Mouse (Mus musculus) liver, postnatal 0 days (tissue): Measurements from ENCODE around the gene 1700067K01Rik. TPM values are rescaled to one million over a fixed set of nuclear protein-coding genes. Genes with fewer than 3 reads are reported as not detected.
"Not testable (repeated sequence)": the region's sequence is repeated elsewhere in the genome, so short reads cannot be mapped to it uniquely, and the experiment has no call there.

Experiments used
- ATAC-seq: fragments of 200-750 bp; cut with Nextera tagmentation; 2 replicates; pipeline ENCODE4 v1.8.0; 2017; ENCODE audit warnings: mild to moderate bottlenecking, moderate library complexity
- DNase-seq: peaks from one replicate; pipeline ENCODE4 v3.0.0-alpha.2; 2016
- H3K27ac ChIP-seq: fragments of 300-500 bp; sonication (generic); 2 replicates; pipeline ENCODE4 v1.5.1; 2014; ENCODE audit warnings: antibody characterized with exemption, moderate library complexity, mild to moderate bottlenecking, low read depth
- H3K27me3 ChIP-seq: fragments of 300-500 bp; sonication (generic); 2 replicates; pipeline ENCODE4 v1.6.1; 2014; ENCODE audit warnings: low read length, control low read depth, mixed read lengths; ENCODE audit not compliant: insufficient read depth
- H3K36me3 ChIP-seq: fragments of 300-500 bp; sonication (generic); replicated peaks from 2 replicates; pipeline ENCODE4 v1.6.1; 2014; ENCODE audit warnings: mild to moderate bottlenecking, control low read depth, low read length, moderate library complexity, mixed read lengths; ENCODE audit not compliant: insufficient read depth
- H3K4me1 ChIP-seq: fragments of 300-500 bp; sonication (generic); 2 replicates; pipeline ENCODE4 v1.6.1; 2014; ENCODE audit warnings: antibody characterized with exemption, mild to moderate bottlenecking, control low read depth; ENCODE audit not compliant: insufficient read depth
- H3K4me2 ChIP-seq: fragments of 300-500 bp; sonication (generic); 2 replicates; pipeline ENCODE4 v1.6.1; 2014; ENCODE audit warnings: low read depth, mild to moderate bottlenecking, low read length, moderate library complexity, mixed read lengths
- H3K4me3 ChIP-seq: fragments of 300-500 bp; sonication (generic); 2 replicates; pipeline ENCODE4 v1.5.1; 2014; ENCODE audit warnings: low read depth, low read length
- H3K9ac ChIP-seq: fragments of 300-500 bp; sonication (generic); replicated peaks from 2 replicates; pipeline ENCODE4 v1.6.1; 2014; ENCODE audit warnings: mild to moderate bottlenecking, moderate library complexity
- H3K9me3 ChIP-seq: fragments of 300-500 bp; sonication (generic); 2 replicates; pipeline ENCODE4 v1.6.1; 2016; ENCODE audit warnings: mild to moderate bottlenecking, control low read depth, low read length, mixed read lengths
- CTCF ChIP-seq: sonication (generic); IDR thresholded peaks from 2 replicates; pipeline ENCODE4 v1.5.1; 2016; ENCODE audit warnings: antibody characterized with exemption, low read depth
- EP300 ChIP-seq: IDR thresholded peaks from 2 replicates; pipeline ENCODE4 v1.6.1; 2016; ENCODE audit warnings: antibody characterized with exemption, low read depth, mild to moderate bottlenecking
- WGBS: fragments of 180-500 bp; shearing (Covaris S2); extraction: QIAGEN DNeasy Blood & Tissue Kit; methylation state at CpG from one replicate; pipeline ENCODE4 v1.1.7; 2014; ENCODE audit not compliant: insufficient replicate concordance; 5-methylcytosine and 5-hydroxymethylcytosine counted together
- polyA plus RNA-seq: library from polyadenylated mRNA; unstranded; fragments of >200 nt; fragmentation: Nextera tagmentation; extraction: Ambion mirVana; gene quantifications from 2 replicates; pipeline ENCODE4 v1.2.1, GENCODE M21; 2015

The 1700067K01Rik gene
- polyA plus RNA-seq, 1 experiment from 2014 or later: 0.87 TPM

- no peaks in the 10 kb centered on the region for H3K9me3 ChIP-seq
- peak overlapping the region; percentile 57 for H3K4me3 ChIP-seq
- TF ChIP-seq CTCF (no peak), EP300 (peak; percentile 41; the same call in 1 of the 2 replicates)
- WGBS: 2% methylated on average over 30 of the region's 30 CpGs
- peak overlapping the region; percentile 83 for H3K4me2 ChIP-seq
- H3K4me1 ChIP-seq: peaks cover 16% of the 10 kb centered on the region
- ATAC-seq (peak; percentile 92), DNase-seq (peak; percentile 93)
- peaks cover 2% of the 10 kb centered on the region; the same call in 1 of the 2 replicates for H3K27me3 ChIP-seq
- peak overlapping the region; percentile 63 for H3K9ac ChIP-seq
- peaks cover 9% of the 10 kb centered on the region; the same call in 1 of the 2 replicates for H3K36me3 ChIP-seq
- H3K27ac ChIP-seq: peak overlapping the region; percentile 77
These were observed 3.4 kb downstream of the 1700067K01Rik start for GRCm38 (mm10) chr8:84004533-84005201.

DNA sequence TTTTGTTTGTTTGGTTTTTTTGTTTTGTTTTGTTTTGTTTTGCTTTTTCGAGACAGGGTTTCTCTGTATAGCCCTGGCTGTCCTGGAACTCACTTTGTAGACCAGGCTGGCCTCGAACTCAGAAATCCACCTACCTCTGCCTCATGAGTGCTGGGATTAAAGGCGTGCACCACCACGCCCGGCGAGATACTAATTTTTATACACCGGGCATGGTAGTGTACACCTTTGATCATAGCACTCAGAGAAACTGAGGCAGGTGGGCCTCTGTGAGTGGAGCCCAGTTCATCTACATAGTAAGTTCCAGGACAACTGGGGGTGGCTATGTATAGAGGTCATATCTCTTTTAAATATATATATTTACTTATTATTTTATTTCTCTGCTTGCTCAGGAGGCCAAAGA, 4.2 kb downstream of the 1700067K01Rik start:
- ATAC-seq: not testable (repeated sequence)

DNA sequence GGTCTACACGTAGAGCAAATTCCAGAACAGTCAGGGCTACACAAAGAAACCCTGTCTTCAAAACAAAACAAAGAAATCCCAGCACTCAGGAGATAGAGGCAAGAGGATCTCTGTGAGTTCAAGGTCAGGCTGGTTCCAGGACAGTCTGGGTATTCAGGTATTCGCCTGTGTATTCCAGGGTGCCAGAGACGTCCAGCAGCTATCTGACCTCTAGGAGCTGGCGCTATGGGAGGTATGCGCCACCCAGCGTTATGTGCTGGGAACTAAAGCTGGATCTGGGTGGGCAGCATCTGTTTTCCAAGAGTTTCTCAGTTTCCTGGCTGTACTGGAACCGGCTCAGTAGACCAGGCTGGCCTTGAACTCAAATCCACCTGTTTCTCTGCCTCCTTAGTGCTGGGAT, 7.1 kb downstream of the 1700067K01Rik start:
- 51% methylated on average over 7 of the region's 7 CpGs for WGBS
- Histone ChIP-seq H3K27ac (no peak overlapping the region), H3K4me3 (no peak overlapping the region), H3K9ac (no peak overlapping the region), H3K9me3 (no peaks in the 10 kb centered on the region), H3K27me3 (peaks cover 37% of the 10 kb centered on the region), H3K4me1 (peaks cover 34% of the 10 kb centered on the region), H3K4me2 (no peak overlapping the region), H3K36me3 (no peaks in the 10 kb centered on the region)
- no peak for ATAC-seq
- TF ChIP-seq EP300 (no peak), CTCF (peak; percentile 56)
- no peak for DNase-seq

More for the DNA sequence above, 4.2 kb downstream of the 1700067K01Rik start:
- DNase-seq, H3K4me3 ChIP-seq, H3K36me3 ChIP-seq, H3K9me3 ChIP-seq, H3K9ac ChIP-seq: not testable (repeated sequence)
- peaks cover 10% of the 10 kb centered on the region for H3K27me3 ChIP-seq
- 83% methylated on average over 7 of the region's 7 CpGs for WGBS
- peak overlapping the region; percentile 77; the same call in 1 of the 2 replicates for H3K27ac ChIP-seq
- H3K4me2 ChIP-seq: peak overlapping the region; percentile 83; the same call in 1 of the 2 replicates
- H3K4me1 ChIP-seq: peaks cover 18% of the 10 kb centered on the region

DNA sequence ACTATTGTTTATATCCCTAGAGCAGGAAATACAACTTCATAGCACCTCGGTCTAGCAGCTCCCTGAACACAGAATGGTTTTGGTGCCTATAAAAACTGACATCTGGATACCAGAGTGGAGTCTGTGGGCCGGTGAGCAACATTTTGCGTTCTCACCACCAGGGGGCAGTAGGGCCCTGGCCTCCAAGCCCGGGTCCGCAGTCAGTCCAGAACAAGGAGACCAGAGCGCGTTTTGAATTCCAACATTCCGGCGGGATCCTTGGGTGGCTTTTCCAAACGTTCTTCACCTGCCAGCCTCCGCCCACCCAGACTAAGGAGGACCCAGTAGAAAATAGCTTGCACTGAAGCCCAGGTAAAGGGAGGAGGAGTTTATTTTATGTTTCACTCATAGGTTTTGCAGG, 8.6 kb downstream of the 1700067K01Rik start:
- Histone ChIP-seq H3K36me3 (no peaks in the 10 kb centered on the region), H3K27me3 (peaks cover 40% of the 10 kb centered on the region), H3K9me3 (no peaks in the 10 kb centered on the region), H3K9ac (no peak overlapping the region), H3K4me3 (no peak overlapping the region), H3K4me1 (peaks cover 28% of the 10 kb centered on the region), H3K27ac (no peak overlapping the region), H3K4me2 (no peak overlapping the region)
- WGBS: under 1% methylated on average over 11 of the region's 11 CpGs
- TF ChIP-seq CTCF (peak; percentile 94), EP300 (no peak)
- ATAC-seq (no peak; the same call in 1 of the 2 replicates), DNase-seq (peak; percentile 85)

DNA sequence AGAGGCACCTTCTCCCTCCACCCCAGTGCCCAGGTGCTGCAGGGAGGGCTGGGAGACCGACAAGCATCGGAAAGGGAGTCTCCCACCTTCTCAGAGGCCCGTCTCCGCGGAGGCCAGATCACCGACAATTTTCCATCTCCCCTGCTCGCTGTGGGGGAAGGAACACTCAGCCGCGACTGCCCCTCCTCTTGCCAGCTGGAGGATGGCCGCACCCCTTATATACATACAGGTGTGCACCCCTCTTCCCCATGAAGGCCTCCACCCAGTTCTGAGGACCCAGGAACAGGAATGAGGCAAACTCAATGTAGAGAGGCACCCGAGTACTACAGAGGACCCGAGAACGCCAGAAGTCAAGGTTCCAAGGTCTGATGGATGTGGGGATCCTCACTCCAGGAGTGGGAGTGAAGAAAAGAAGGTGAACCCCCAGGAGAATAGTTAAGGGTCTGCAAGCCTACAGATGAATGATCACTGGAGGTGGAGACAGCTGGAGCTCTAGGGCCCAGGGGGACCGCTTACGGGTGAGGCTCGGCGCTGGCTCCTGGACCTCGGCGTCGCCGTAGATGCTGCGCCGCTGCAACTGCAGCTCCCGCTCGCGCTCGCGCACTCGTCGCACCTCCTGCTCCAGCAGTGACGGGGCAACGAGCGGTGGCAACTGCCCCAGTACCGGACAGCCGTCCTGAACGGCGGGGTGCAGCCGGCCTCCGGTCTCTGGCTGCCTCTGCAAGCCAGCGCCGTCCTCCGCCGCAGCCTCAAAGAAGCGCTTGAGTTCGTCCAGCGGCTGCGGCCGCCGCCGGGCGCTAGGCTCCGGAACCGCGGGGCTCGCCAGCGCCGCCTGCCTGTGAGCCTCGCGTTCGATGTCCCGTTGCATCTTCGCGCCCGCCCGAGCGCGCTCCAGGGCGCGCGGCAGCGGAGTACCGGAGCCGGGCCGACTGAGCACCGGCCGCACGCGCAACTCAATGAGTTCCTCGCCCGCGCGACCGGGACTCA, 9.6 kb downstream of the 1700067K01Rik start:
- H3K9me3 ChIP-seq: no peaks in the 10 kb centered on the region
- ATAC-seq (peak; percentile 44), DNase-seq (peak; percentile 78)
- no peaks in the 10 kb centered on the region for H3K36me3 ChIP-seq
- no peak overlapping the region; the same call in none of the 2 replicates for H3K9ac ChIP-seq
- H3K4me2 ChIP-seq: peak overlapping the region; percentile 81
- WGBS: 3% methylated on average over 68 of the region's 83 CpGs
- peak overlapping the region; percentile 48 for H3K4me3 ChIP-seq
- peak; percentile 71 for TF ChIP-seq CTCF
- no peak for TF ChIP-seq EP300
- H3K4me1 ChIP-seq: peaks cover 24% of the 10 kb centered on the region
- H3K27ac ChIP-seq: no peak overlapping the region
- H3K27me3 ChIP-seq: peaks cover 44% of the 10 kb centered on the region
